Mouse (Mus musculus) neural tube, embryonic 12.5 days (tissue): ENCODE measurements around the gene Olfml2a. TPM values are rescaled to one million over a fixed set of nuclear protein-coding genes. Genes with fewer than 3 reads are reported as not detected.

ENCODE experiments used
- ATAC-seq: fragments of 200-750 bp; cut with Nextera tagmentation; 2 replicates; pipeline ENCODE4 v1.8.0; 2017; ENCODE audit warnings: low read depth, mild to moderate bottlenecking, moderate TSS enrichment, moderate library complexity; ENCODE audit not compliant: low FRiP score
- H3K27ac ChIP-seq: fragments of 300-500 bp; sonication (generic); 2 replicates; pipeline ENCODE4 v1.5.1; 2016
- H3K27me3 ChIP-seq: fragments of 300-500 bp; sonication (generic); replicated peaks from 2 replicates; pipeline ENCODE4 v1.6.1; 2016; ENCODE audit warnings: mild to moderate bottlenecking
- H3K36me3 ChIP-seq: fragments of 300-500 bp; sonication (generic); 2 replicates; pipeline ENCODE4 v1.6.1; 2016; ENCODE audit warnings: mild to moderate bottlenecking
- H3K4me1 ChIP-seq: fragments of 300-500 bp; sonication (generic); 2 replicates; pipeline ENCODE4 v1.6.1; 2016
- H3K4me2 ChIP-seq: fragments of 300-500 bp; sonication (generic); replicated peaks from 2 replicates; pipeline ENCODE4 v1.6.1; 2016; ENCODE audit warnings: mild to moderate bottlenecking
- H3K4me3 ChIP-seq: fragments of 300-500 bp; sonication (generic); 2 replicates; pipeline ENCODE4 v1.5.1; 2016
- H3K9ac ChIP-seq: fragments of 300-500 bp; sonication (generic); 2 replicates; pipeline ENCODE4 v1.6.1; 2016; ENCODE audit warnings: mild to moderate bottlenecking
- H3K9me3 ChIP-seq: fragments of 300-500 bp; sonication (generic); 2 replicates; pipeline ENCODE4 v1.6.1; 2016; ENCODE audit warnings: mild to moderate bottlenecking
- WGBS: fragments of 180-500 bp; shearing (Covaris S2); methylation state at CpG from one replicate; pipeline ENCODE4 v1.1.7; 2016; 5-methylcytosine and 5-hydroxymethylcytosine counted together
- polyA plus RNA-seq: library from polyadenylated mRNA; unstranded; fragments of >200 nt; fragmentation: Nextera tagmentation; extraction: Ambion mirVana; gene quantifications from 2 replicates; pipeline ENCODE4 v1.2.1, GENCODE M21; 2016

Olfml2a gene
- polyA plus RNA-seq, 1 experiment from 2014 or later, result 5.3 TPM

DNA sequence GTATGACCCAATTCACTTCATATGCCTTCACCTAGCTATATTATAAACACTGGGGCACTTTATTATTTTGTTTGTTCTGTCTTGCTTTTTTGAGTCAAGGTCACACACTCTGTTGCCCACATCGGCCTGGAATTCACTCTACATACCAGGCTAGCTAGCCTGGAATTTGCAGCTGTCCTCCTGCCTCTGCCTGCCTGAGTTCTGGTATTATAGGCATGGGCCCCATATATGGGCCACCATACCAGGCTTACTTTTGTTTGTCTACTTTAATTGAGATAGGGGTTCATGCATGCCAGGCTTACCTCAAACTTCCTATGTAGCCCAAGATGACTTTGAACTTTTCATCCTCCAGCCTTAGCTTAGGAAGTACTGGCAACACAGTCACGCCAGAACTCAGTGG is 10.1 kb downstream of the Olfml2a start:
- no peaks in the 10 kb centered on the region for H3K27me3 ChIP-seq
- H3K36me3 ChIP-seq, result no peaks in the 10 kb centered on the region
- WGBS, result 87% methylated on average over 2 of the region's 2 CpGs
- H3K4me3 ChIP-seq, result no peak overlapping the region
- H3K9me3 ChIP-seq, result no peaks in the 10 kb centered on the region
- no peak for ATAC-seq
- no peak overlapping the region for H3K9ac ChIP-seq
- no peak overlapping the region for H3K4me2 ChIP-seq
- no peaks in the 10 kb centered on the region for H3K4me1 ChIP-seq
- no peak overlapping the region for H3K27ac ChIP-seq

GRCm38 (mm10) chr2:38943161-38943560 is 11.4 kb downstream of the Olfml2a start:
- 88% methylated on average over 5 of the region's 5 CpGs for WGBS
- H3K4me3 ChIP-seq, result no peak overlapping the region
- no peaks in the 10 kb centered on the region for H3K4me1 ChIP-seq
- no peaks in the 10 kb centered on the region for H3K27me3 ChIP-seq
- H3K9me3 ChIP-seq, result no peaks in the 10 kb centered on the region
- H3K4me2 ChIP-seq, result no peak overlapping the region
- no peak overlapping the region for H3K27ac ChIP-seq
- ATAC-seq, result no peak
- no peak overlapping the region for H3K9ac ChIP-seq
- H3K36me3 ChIP-seq, result no peaks in the 10 kb centered on the region

DNA sequence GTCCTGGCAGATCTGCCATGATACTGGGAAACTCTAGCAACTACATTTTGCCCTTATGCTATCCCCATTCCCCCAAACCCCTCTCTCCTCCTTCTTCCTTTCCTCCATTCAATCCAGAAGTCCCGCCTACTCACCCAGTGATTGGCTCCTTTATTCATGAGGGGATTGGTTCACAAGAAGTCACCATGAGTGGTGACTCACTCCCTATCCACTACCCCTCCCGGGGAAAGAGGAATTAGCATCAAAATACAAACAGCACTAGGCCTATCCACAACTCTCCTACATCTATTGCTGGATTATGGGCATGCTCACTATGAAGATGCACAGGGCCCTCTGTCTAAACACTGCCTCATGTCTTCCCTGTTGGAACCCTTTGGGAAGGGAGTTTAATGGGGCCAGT is 12.2 kb downstream of the Olfml2a start:
- H3K4me1 ChIP-seq, result no peaks in the 10 kb centered on the region
- ATAC-seq, result no peak
- H3K27me3 ChIP-seq, result no peaks in the 10 kb centered on the region
- H3K36me3 ChIP-seq, result no peaks in the 10 kb centered on the region
- H3K27ac ChIP-seq, result no peak overlapping the region
- 46% methylated on average over 2 of the region's 2 CpGs for WGBS
- no peak overlapping the region for H3K9ac ChIP-seq
- H3K4me2 ChIP-seq, result no peak overlapping the region
- H3K9me3 ChIP-seq, result no peaks in the 10 kb centered on the region
- H3K4me3 ChIP-seq, result no peak overlapping the region

- no peak for ATAC-seq
- Histone ChIP-seq H3K27ac (no peak overlapping the region), H3K4me3 (no peak overlapping the region), H3K36me3 (no peaks in the 10 kb centered on the region), H3K9me3 (no peaks in the 10 kb centered on the region), H3K4me2 (no peak overlapping the region), H3K9ac (no peak overlapping the region), H3K27me3 (no peaks in the 10 kb centered on the region), H3K4me1 (no peaks in the 10 kb centered on the region)
- 86% methylated on average over 3 of the region's 3 CpGs for WGBS
Observed at GRCm38 (mm10) chr2:38944460-38945161, 12.8 kb downstream of the Olfml2a start.

DNA sequence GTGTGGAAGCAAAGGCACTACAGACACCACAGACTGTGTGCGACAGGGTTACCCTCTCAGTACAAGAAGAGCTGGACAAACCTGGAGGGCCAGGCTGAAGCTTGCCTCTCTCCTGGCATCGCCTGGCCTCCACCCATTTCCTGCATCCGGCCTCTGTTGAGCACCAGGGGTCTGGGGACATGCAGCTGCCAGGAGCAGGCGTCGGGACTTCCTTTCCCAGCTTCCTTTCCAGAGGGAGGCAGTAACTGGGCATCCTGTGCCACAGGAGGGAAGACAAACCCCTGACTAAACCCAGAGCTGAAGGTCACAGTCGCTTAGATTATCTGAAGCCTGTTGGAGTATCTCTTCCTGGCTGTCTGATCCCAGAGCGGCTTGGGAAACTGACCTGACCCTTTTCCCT is 15.8 kb downstream of the Olfml2a start:
- no peak overlapping the region for H3K27ac ChIP-seq
- H3K4me2 ChIP-seq, result no peak overlapping the region
- H3K27me3 ChIP-seq, result no peaks in the 10 kb centered on the region
- H3K4me3 ChIP-seq, result no peak overlapping the region
- no peak overlapping the region for H3K9ac ChIP-seq
- no peaks in the 10 kb centered on the region for H3K36me3 ChIP-seq
- no peaks in the 10 kb centered on the region for H3K9me3 ChIP-seq
- 77% methylated on average over 7 of the region's 7 CpGs for WGBS
- no peak for ATAC-seq
- H3K4me1 ChIP-seq, result no peaks in the 10 kb centered on the region

GRCm38 (mm10) chr2:38950281-38950719 is 18.5 kb downstream of the Olfml2a start:
- no peaks in the 10 kb centered on the region for H3K4me1 ChIP-seq
- H3K27me3 ChIP-seq, result no peaks in the 10 kb centered on the region
- H3K9me3 ChIP-seq, result no peaks in the 10 kb centered on the region
- no peak overlapping the region for H3K27ac ChIP-seq
- no peak overlapping the region for H3K4me2 ChIP-seq
- 78% methylated on average over 7 of the region's 7 CpGs for WGBS
- no peaks in the 10 kb centered on the region for H3K36me3 ChIP-seq
- ATAC-seq, result no peak
- no peak overlapping the region for H3K4me3 ChIP-seq
- H3K9ac ChIP-seq, result no peak overlapping the region

- H3K9ac ChIP-seq, result no peak overlapping the region
- H3K4me3 ChIP-seq, result no peak overlapping the region
- no peak for ATAC-seq
- no peaks in the 10 kb centered on the region for H3K36me3 ChIP-seq
- 77% methylated on average over 5 of the region's 5 CpGs for WGBS
- no peaks in the 10 kb centered on the region for H3K4me1 ChIP-seq
- no peaks in the 10 kb centered on the region for H3K27me3 ChIP-seq
- no peaks in the 10 kb centered on the region for H3K9me3 ChIP-seq
- H3K4me2 ChIP-seq, result no peak overlapping the region
- H3K27ac ChIP-seq, result no peak overlapping the region
Observed at GRCm38 (mm10) chr2:38953152-38953883, 21.5 kb downstream of the Olfml2a start.

DNA sequence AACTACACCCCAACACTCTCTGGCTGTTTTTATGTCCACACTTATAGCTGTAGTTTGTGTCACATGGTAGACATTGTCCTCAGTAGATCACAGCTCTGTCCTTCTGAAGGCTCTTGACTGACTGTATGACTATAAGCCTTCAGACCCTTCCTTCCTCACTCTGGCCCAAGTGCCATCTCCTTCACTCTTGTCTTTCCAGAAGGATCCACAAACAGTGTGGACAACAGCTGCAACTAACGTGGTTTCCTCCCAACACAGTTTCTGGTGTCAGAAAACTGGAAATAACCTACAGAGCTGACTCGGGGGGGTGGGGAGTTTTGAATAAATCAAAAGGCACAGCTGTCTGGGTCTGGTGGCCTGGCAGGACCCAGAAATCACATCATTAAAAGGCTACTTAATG is 24.3 kb downstream of the Olfml2a start:
- ATAC-seq, result no peak
- Histone ChIP-seq H3K9me3 (no peaks in the 10 kb centered on the region), H3K4me2 (no peak overlapping the region), H3K36me3 (no peaks in the 10 kb centered on the region), H3K4me1 (no peaks in the 10 kb centered on the region), H3K27me3 (no peaks in the 10 kb centered on the region), H3K4me3 (no peak overlapping the region), H3K27ac (no peak overlapping the region), H3K9ac (no peak overlapping the region)
- WGBS, result 78% methylated on average over 2 of the region's 2 CpGs

DNA sequence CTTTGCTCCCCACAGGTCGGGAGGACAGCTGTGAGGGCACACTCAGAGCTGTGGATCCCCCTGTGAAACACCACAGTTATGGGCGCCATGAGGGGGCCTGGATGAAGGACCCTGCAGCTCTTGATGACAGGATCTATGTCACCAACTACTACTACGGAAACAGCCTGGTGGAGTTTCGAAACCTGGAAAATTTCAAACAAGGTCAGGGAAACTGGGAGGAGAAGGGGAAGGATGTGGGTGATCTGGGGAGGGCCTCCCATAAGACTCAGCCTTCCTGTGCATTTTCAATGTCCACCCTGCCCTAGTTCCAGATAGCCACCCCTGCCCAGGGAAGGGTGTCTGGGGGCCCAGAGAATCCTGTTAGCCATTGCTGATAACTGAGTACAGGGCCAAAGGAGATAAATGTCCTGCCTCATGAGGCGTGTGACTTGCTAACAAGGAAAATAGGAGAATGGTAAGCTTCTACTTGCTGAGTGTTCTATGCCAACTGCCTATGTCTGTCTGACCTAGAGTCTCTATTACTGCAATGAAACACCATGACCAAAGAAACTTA is 26.0 kb downstream of the Olfml2a start:
- Histone ChIP-seq H3K36me3 (no peaks in the 10 kb centered on the region), H3K4me3 (no peak overlapping the region), H3K4me1 (no peaks in the 10 kb centered on the region), H3K27ac (no peak overlapping the region), H3K9me3 (no peaks in the 10 kb centered on the region), H3K27me3 (no peaks in the 10 kb centered on the region), H3K4me2 (no peak overlapping the region), H3K9ac (no peak overlapping the region)
- ATAC-seq, result no peak
- 86% methylated on average over 5 of the region's 5 CpGs for WGBS

DNA sequence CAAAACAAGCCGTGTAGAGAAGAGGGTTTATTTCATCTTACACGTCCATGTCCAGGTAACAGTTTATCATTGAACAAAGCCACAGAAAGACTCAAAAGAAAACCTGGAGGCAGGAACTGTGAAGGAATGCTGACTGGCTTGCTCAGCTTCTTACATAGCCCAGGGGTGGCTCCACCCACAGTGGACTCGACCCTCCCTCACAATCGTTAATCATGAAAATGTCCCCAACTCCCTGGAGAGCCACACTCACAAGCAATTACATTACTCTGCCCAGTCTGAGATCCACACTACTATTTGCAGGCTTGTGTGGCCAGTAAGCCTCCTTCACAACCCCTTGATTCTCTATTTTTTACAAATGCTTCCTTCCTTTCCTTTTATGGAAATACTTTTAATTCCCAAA is 32.4 kb downstream of the Olfml2a start:
- no peak overlapping the region for H3K27ac ChIP-seq
- H3K27me3 ChIP-seq, result no peaks in the 10 kb centered on the region
- 26% methylated on average over 4 of the region's 4 CpGs for WGBS
- H3K9me3 ChIP-seq, result no peaks in the 10 kb centered on the region
- no peaks in the 10 kb centered on the region for H3K36me3 ChIP-seq
- no peak overlapping the region for H3K4me2 ChIP-seq
- H3K9ac ChIP-seq, result no peak overlapping the region
- peak; percentile 78; the same call in 1 of the 2 replicates for ATAC-seq
- H3K4me3 ChIP-seq, result no peak overlapping the region
- no peaks in the 10 kb centered on the region for H3K4me1 ChIP-seq

DNA sequence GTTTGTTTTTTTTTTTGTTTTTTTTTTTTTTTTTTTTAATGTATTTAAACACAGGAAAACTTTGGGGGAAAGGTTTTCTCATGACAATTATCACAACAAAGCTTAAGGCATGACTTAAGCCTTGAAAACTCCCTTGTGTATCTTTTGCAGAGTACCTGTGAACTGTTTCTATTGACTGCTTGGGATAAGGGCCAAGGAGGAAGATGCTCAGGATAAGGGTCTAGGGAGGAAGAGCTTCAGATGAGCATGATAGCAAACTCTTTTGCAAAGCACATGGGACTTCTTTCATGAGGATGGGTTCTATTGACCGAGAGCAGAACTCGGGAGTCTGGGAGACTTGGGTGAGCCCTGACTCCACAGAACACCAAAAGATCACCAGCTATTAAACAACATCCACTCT is 37.9 kb downstream of the Olfml2a start:
- H3K4me1 ChIP-seq, result no peaks in the 10 kb centered on the region
- no peak overlapping the region for H3K4me3 ChIP-seq
- H3K9ac ChIP-seq, result no peak overlapping the region
- H3K36me3 ChIP-seq, result no peaks in the 10 kb centered on the region
- H3K9me3 ChIP-seq, result no peaks in the 10 kb centered on the region
- 93% methylated on average over 2 of the region's 2 CpGs for WGBS
- no peak overlapping the region for H3K4me2 ChIP-seq
- no peak for ATAC-seq
- H3K27me3 ChIP-seq, result no peaks in the 10 kb centered on the region
- H3K27ac ChIP-seq, result no peak overlapping the region

GRCm38 (mm10) chr2:38970057-38970456 is 38.3 kb downstream of the Olfml2a start:
- no peak overlapping the region for H3K27ac ChIP-seq
- WGBS, result 90% methylated on average over 5 of the region's 5 CpGs
- no peaks in the 10 kb centered on the region for H3K36me3 ChIP-seq
- H3K9me3 ChIP-seq, result no peaks in the 10 kb centered on the region
- H3K4me2 ChIP-seq, result no peak overlapping the region
- H3K4me3 ChIP-seq, result no peak overlapping the region
- no peaks in the 10 kb centered on the region for H3K27me3 ChIP-seq
- H3K9ac ChIP-seq, result no peak overlapping the region
- H3K4me1 ChIP-seq, result no peaks in the 10 kb centered on the region
- no peak for ATAC-seq
